Mouse (Mus musculus): ENCODE results near the gene Foxn3. TPM values are rescaled to one million over a fixed set of nuclear protein-coding genes. Genes with fewer than 3 reads are reported as not detected.

The Foxn3 gene
- total and polyA plus RNA-seq, 3 experiments, result 9.7 to 26.8 (median 11.0) TPM

GRCm38 (mm10) chr12:99234346-99234745 is 329.0 kb downstream of the Foxn3 start:
- TF ChIP-seq MXI1 (IDR thresholded peaks at IDR 0.05; ENCODE audit: low read depth, low read length) (no peak), SMC3 (IDR thresholded peaks at IDR 0.05; ENCODE audit: low read depth, low read length) (no peak), RCOR1 (conservative IDR thresholded peaks at IDR 0.05; ENCODE audit: low read depth, low read length) (no peak), ZMIZ1 (IDR thresholded peaks at IDR 0.05; ENCODE audit: low read depth, low read length) (no peak), CTCF (conservative IDR thresholded peaks at IDR 0.05 in 1 of 2, IDR thresholded peaks at IDR 0.05 in 1 of 2; ENCODE audit: low read depth in 2 of 2, low read length in 2 of 2) (no peak), KAT2A (IDR thresholded peaks at IDR 0.05; ENCODE audit: insufficient replicate concordance, low read length) (no peak), UBTF (IDR thresholded peaks at IDR 0.05; ENCODE audit: low read depth, low read length) (no peak), IRF4 (IDR thresholded peaks at IDR 0.05; ENCODE audit: low read depth, low read length) (no peak), MAX (IDR thresholded peaks at IDR 0.05; ENCODE audit: low read length) (no peak), CHD2 (IDR thresholded peaks at IDR 0.05; ENCODE audit: low read length) (no peak), JUN (IDR thresholded peaks at IDR 0.05; ENCODE audit: insufficient read depth, low read depth, low read length) (no peak), E2F4 (IDR thresholded peaks at IDR 0.05; ENCODE audit: insufficient replicate concordance, low read depth, low read length) (no peak), TCF12 (IDR thresholded peaks at IDR 0.05; ENCODE audit: low read depth, low read length) (no peak), JUND (conservative IDR thresholded peaks at IDR 0.05; ENCODE audit: low read depth, low read length) (no peak), MAFK (IDR thresholded peaks at IDR 0.05; ENCODE audit: insufficient replicate concordance, low read length) (no peak), BHLHE40 (IDR thresholded peaks at IDR 0.05; ENCODE audit: low read depth, low read length) (no peak), MYC (IDR thresholded peaks at IDR 0.05; ENCODE audit: low read depth, low read length) (no peak), PAX5 (IDR thresholded peaks at IDR 0.05; ENCODE audit: low read length) (no peak), ELF1 (IDR thresholded peaks at IDR 0.05; ENCODE audit: low read depth, low read length) (no peak)
- no peak overlapping the region for H3K4me2 ChIP-seq (ENCODE audit: insufficient read depth, low read depth, poor library complexity, severe bottlenecking)
- H3K4me1 ChIP-seq (ENCODE audit: control insufficient read depth in 1 of 2, insufficient read depth in 2 of 2), result peaks cover 2 to 23% of the 10 kb centered on the region in 2 experiments; a peak in 2 of 4 replicates
- H3K27ac ChIP-seq (ENCODE audit: insufficient read depth, low read depth), result no peak overlapping the region
- DNase-seq (ENCODE audit: extremely low read depth), result no peak
- H3K9ac ChIP-seq (ENCODE audit: insufficient read depth, low read depth), result no peak overlapping the region
- H3K9me3 ChIP-seq (replicated peaks; ENCODE audit: low read length), result no peaks in the 10 kb centered on the region
- peaks cover 5 to 44% of the 10 kb centered on the region in 2 experiments for H3K36me3 ChIP-seq (replicated peaks in 1 of 2; ENCODE audit: control insufficient read depth in 1 of 2, insufficient read depth in 1 of 2, low read length in 1 of 2)
- H3K27me3 ChIP-seq (replicated peaks), result no peaks in the 10 kb centered on the region
- no peaks in the 10 kb centered on the region for H3K79me2 ChIP-seq (replicated peaks; ENCODE audit: control insufficient read depth, extremely low read depth, insufficient read depth, poor library complexity, severe bottlenecking)
- in situ Hi-C loops (cut with MboI; ENCODE audit: low pct_ligation_motif_present, low pct_unique_long_range_greater_than_20kb, low sequenced_read_pairs) (no loop called here), dilution Hi-C loops (cut with MboI; ENCODE audit: extremely low pct_ligation_motif_present, extremely low pct_unique_long_range_greater_than_20kb, low sequenced_read_pairs) (no loop called here)
- H3K4me3 ChIP-seq (replicated peaks in 1 of 3; ENCODE audit: low read depth in 2 of 3, low read length in 2 of 3, poor library complexity in 1 of 3), result no peak overlapping the region

GRCm38 (mm10) chr12:99233386-99233785 is 330.0 kb downstream of the Foxn3 start:
- no peak for DNase-seq (ENCODE audit: extremely low read depth)
- TF ChIP-seq IRF4 (IDR thresholded peaks at IDR 0.05; ENCODE audit: low read depth, low read length) (no peak), TCF12 (IDR thresholded peaks at IDR 0.05; ENCODE audit: low read depth, low read length) (no peak), ZC3H11A (IDR thresholded peaks at IDR 0.05; ENCODE audit: low read depth, low read length) (no peak), ZMIZ1 (IDR thresholded peaks at IDR 0.05; ENCODE audit: low read depth, low read length) (no peak), GABPA (IDR thresholded peaks at IDR 0.05; ENCODE audit: insufficient replicate concordance, low read depth, low read length) (no peak), UBTF (IDR thresholded peaks at IDR 0.05; ENCODE audit: low read depth, low read length) (no peak), JUND (conservative IDR thresholded peaks at IDR 0.05; ENCODE audit: low read depth, low read length) (no peak), MAFK (IDR thresholded peaks at IDR 0.05; ENCODE audit: insufficient replicate concordance, low read length) (no peak), USF1 (IDR thresholded peaks at IDR 0.05; ENCODE audit: low read depth, low read length) (no peak), TBP (conservative IDR thresholded peaks at IDR 0.05; ENCODE audit: low read depth, low read length) (no peak), MYC (IDR thresholded peaks at IDR 0.05; ENCODE audit: low read depth, low read length) (no peak), MAX (IDR thresholded peaks at IDR 0.05; ENCODE audit: low read length) (no peak), ELF1 (IDR thresholded peaks at IDR 0.05; ENCODE audit: low read depth, low read length) (no peak), CHD2 (IDR thresholded peaks at IDR 0.05; ENCODE audit: low read length) (no peak), PAX5 (IDR thresholded peaks at IDR 0.05; ENCODE audit: low read length) (no peak), EP300 (IDR thresholded peaks at IDR 0.05; ENCODE audit: low read length) (no peak), MAZ (IDR thresholded peaks at IDR 0.05; ENCODE audit: low read depth, low read length) (no peak), MXI1 (IDR thresholded peaks at IDR 0.05; ENCODE audit: low read depth, low read length) (no peak), SIN3A (IDR thresholded peaks at IDR 0.05; ENCODE audit: low read length) (no peak)
- Histone ChIP-seq H3K4me1 (ENCODE audit: control insufficient read depth in 1 of 2, insufficient read depth in 2 of 2) (peaks cover 2 to 25% of the 10 kb centered on the region in 2 experiments; a peak in 2 of 4 replicates), H3K9me3 (replicated peaks; ENCODE audit: low read length) (no peaks in the 10 kb centered on the region), H3K36me3 (replicated peaks in 1 of 2; ENCODE audit: control insufficient read depth in 1 of 2, insufficient read depth in 1 of 2, low read length in 1 of 2) (peaks cover 5 to 40% of the 10 kb centered on the region in 2 experiments), H3K9ac (ENCODE audit: insufficient read depth, low read depth) (no peak overlapping the region), H3K27ac (ENCODE audit: insufficient read depth, low read depth) (no peak overlapping the region), H3K4me2 (ENCODE audit: insufficient read depth, low read depth, poor library complexity, severe bottlenecking) (no peak overlapping the region), H3K27me3 (replicated peaks) (no peaks in the 10 kb centered on the region), H3K79me2 (replicated peaks; ENCODE audit: control insufficient read depth, extremely low read depth, insufficient read depth, poor library complexity, severe bottlenecking) (no peaks in the 10 kb centered on the region; the same call in 1 of the 2 replicates), H3K4me3 (replicated peaks in 1 of 3; ENCODE audit: low read depth in 2 of 3, low read length in 2 of 3, poor library complexity in 1 of 3) (no peak overlapping the region)
- dilution Hi-C loops (cut with MboI; ENCODE audit: extremely low pct_ligation_motif_present, extremely low pct_unique_long_range_greater_than_20kb, low sequenced_read_pairs), result no loop called here
- in situ Hi-C loops (cut with MboI; ENCODE audit: low pct_ligation_motif_present, low pct_unique_long_range_greater_than_20kb, low sequenced_read_pairs), result no loop called here

All from CH12.LX (cell line).